Mouse (Mus musculus) embryonic fibroblast, embryonic 13.5 days (primary cell): ENCODE measurements around the gene Fcgrt.

Experiments
- CTCF ChIP-seq: IDR thresholded peaks from 2 replicates; pipeline ENCODE4 v1.5.1; 2011; ENCODE audit warnings: mild to moderate bottlenecking, control low read depth, low read length, moderate library complexity, borderline replicate concordance; ENCODE audit not compliant: insufficient read depth
- POLR2A ChIP-seq: IDR thresholded peaks from 2 replicates; pipeline ENCODE4 v1.6.1; 2011; ENCODE audit warnings: low read depth, mild to moderate bottlenecking, control low read depth, low read length, moderate library complexity

DNA sequence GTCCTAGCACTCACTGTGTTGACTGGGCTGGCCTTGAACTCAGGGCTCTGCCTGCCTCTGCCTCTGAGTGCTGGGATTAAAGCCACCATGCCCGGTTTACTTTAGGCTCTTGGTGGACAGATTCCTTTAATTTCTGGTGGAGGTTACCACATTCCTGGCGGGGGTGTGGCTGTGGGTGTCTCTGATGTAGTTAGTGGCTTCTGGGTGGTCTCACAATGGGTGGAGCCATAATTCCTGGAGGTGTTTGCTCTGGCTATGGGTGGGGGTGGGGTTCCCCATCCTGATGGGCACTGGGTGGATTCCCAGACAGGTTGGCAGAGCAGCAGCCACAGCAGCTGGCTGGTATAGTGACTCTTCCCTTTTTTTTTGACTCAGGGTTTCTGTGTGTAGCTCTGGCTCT lies 8.3 kb upstream of the Fcgrt start:
- no peak for TF ChIP-seq CTCF
- TF ChIP-seq POLR2A = no peak
